Mouse (Mus musculus) ES-E14 (cell line): Measurements from ENCODE around the gene Crat.

Experiments used
- CHD2 ChIP-seq: IDR thresholded peaks from 2 replicates; pipeline ENCODE4 v1.6.1; 2014; ENCODE audit warnings: mild to moderate bottlenecking, low read depth, low read length, inconsistent platforms
- HCFC1 ChIP-seq: IDR thresholded peaks from 2 replicates; pipeline ENCODE4 v1.6.1; 2012; ENCODE audit warnings: low read length, inconsistent platforms, borderline replicate concordance; ENCODE audit not compliant: insufficient read depth
- MAFK ChIP-seq: IDR thresholded peaks from 2 replicates; pipeline ENCODE4 v1.6.1; 2014; ENCODE audit warnings: mild to moderate bottlenecking, low read depth, low read length, inconsistent platforms; ENCODE audit not compliant: insufficient read depth
- ZNF384 ChIP-seq: IDR thresholded peaks from 2 replicates; pipeline ENCODE4 v1.6.1; 2012; ENCODE audit warnings: low read depth, low read length, inconsistent platforms

- TF ChIP-seq CHD2 (no peak), HCFC1 (no peak), ZNF384 (0 out of 2 replicates have a peak, but pooled peaks have one; percentile 16), MAFK (no peak)
Measured at GRCm38 (mm10) chr2:30358533-30359531, 56.8 kb downstream of the Crat start, which contains the start of gene Sh3glb2.
